Mouse (Mus musculus) neutrophil, adult 65 days (primary cell): ENCODE results near the gene Spty2d1. TPM values are rescaled to one million over a fixed set of nuclear protein-coding genes. Genes with fewer than 3 reads are reported as not detected.

Experiments
- total RNA-seq: library from RNA; stranded (reverse); gene quantifications from 2 replicates; pipeline ENCODE4 v1.2.4, GENCODE M21; 2023

The Spty2d1 gene
- 81.9 and 83.8 TPM in 2 replicates for total RNA-seq

GRCm38 (mm10) chr7:47008168-47008993, at the start of gene Spty2d1:
TSS of gene Spty2d1 (minus strand) at chr7:47008411.

GRCm38 (mm10) chr7:47050366-47050765, 42.2 kb upstream of the Spty2d1 start, which contains the start of gene Tmem86a:
TSS of gene Tmem86a (plus strand) at chr7:47050601.

GRCm38 (mm10) chr7:46983280-46983679, 24.9 kb downstream of the Spty2d1 start, which contains the start of gene Gm9999:
TSS of gene Gm9999 (plus strand) at chr7:46983580.

GRCm38 (mm10) chr7:46957831-46958691, 50.1 kb downstream of the Spty2d1 start, which contains the start of gene Uevld:
TSS of gene Uevld (minus strand) at chr7:46958527.

Other genes with a start within 250 kb of the Spty2d1 start
- 23.7 and 33.6 TPM in 2 replicates for gene Hps5, start 212.3 kb downstream of the Spty2d1 start, total RNA-seq
- gene Gtf2h1, start 212.3 kb downstream of the Spty2d1 start, total RNA-seq: 45.3 and 56.6 TPM in 2 replicates
- gene Ldha, start 166.9 kb downstream of the Spty2d1 start, total RNA-seq: 389 and 441 TPM in 2 replicates
- gene Ldhc, start 147.2 kb downstream of the Spty2d1 start, total RNA-seq: 0.60 and 0.75 TPM in 2 replicates
- gene Tsg101, start 88.4 kb downstream of the Spty2d1 start, total RNA-seq: 50.5 and 59.4 TPM in 2 replicates
- gene Uevld, start 49.9 kb downstream of the Spty2d1 start, total RNA-seq: 9.9 and 11.1 TPM in 2 replicates
- gene Gm9999, start 24.8 kb downstream of the Spty2d1 start, total RNA-seq: not detected in 2 replicates
- 4.5 and 7.0 TPM in 2 replicates for gene Tmem86a, start 42.2 kb upstream of the Spty2d1 start, total RNA-seq
- not detected in 2 replicates for gene Ptpn5, start 125.3 kb upstream of the Spty2d1 start, total RNA-seq
- gene Mrgpra6, start 196.5 kb upstream of the Spty2d1 start, total RNA-seq: not detected in 2 replicates
- gene Mrgpra9, start 244.4 kb upstream of the Spty2d1 start, total RNA-seq: not detected in 2 replicates